Mouse (Mus musculus): Measurements from ENCODE around the gene Ppme1. TPM values are rescaled to one million over a fixed set of nuclear protein-coding genes. Genes with fewer than 3 reads are reported as not detected.
A peak's percentile ranks its signal among the peaks of the same experiment; 100 is the strongest.

The Ppme1 gene
- total RNA-seq (2022), result 10 to 100 TPM; 55.4 to 65.8 (median 61.8) TPM

- peak; percentile 99 for DNase-seq
Observed at GRCm38 (mm10) chr7:100371495-100372451, at the start of gene Ppme1, which contains the start of gene C2cd3. TSS of gene Ppme1 (minus strand) at chr7:100372307. TSS of gene C2cd3 (plus strand) at chr7:100372233.

GRCm38 (mm10) chr7:100408684-100409083, 36.6 kb upstream of the Ppme1 start:
- no peak for DNase-seq

GRCm38 (mm10) chr7:100407677-100408076, 35.6 kb upstream of the Ppme1 start:
- no peak for DNase-seq

- DNase-seq, result no peak
Observed at GRCm38 (mm10) chr7:100402715-100403114, 30.6 kb upstream of the Ppme1 start.

GRCm38 (mm10) chr7:100400899-100401539, 28.9 kb upstream of the Ppme1 start:
- DNase-seq, result no peak

GRCm38 (mm10) chr7:100399231-100399913, 27.3 kb upstream of the Ppme1 start:
- DNase-seq, result peak; percentile 24

GRCm38 (mm10) chr7:100392265-100392664, 20.2 kb upstream of the Ppme1 start:
- no peak for DNase-seq

GRCm38 (mm10) chr7:100390166-100390565, 18.1 kb upstream of the Ppme1 start:
- DNase-seq, result no peak

GRCm38 (mm10) chr7:100388174-100388573, 16.1 kb upstream of the Ppme1 start:
- no peak for DNase-seq

GRCm38 (mm10) chr7:100383207-100383606, 11.1 kb upstream of the Ppme1 start:
- no peak for DNase-seq

GRCm38 (mm10) chr7:100381161-100381560, 9.1 kb upstream of the Ppme1 start:
- DNase-seq, result no peak

GRCm38 (mm10) chr7:100378257-100378656, 6.2 kb upstream of the Ppme1 start:
- DNase-seq, result no peak

- no peak for DNase-seq
Observed at GRCm38 (mm10) chr7:100372452-100372980, 409 bp upstream of the Ppme1 start.

- DNase-seq, result no peak
Observed at GRCm38 (mm10) chr7:100364888-100365287, 7.2 kb downstream of the Ppme1 start.

GRCm38 (mm10) chr7:100363162-100363561, 8.9 kb downstream of the Ppme1 start:
- DNase-seq, result no peak

- DNase-seq, result no peak
Observed at GRCm38 (mm10) chr7:100357856-100358255, 14.3 kb downstream of the Ppme1 start.

- DNase-seq, result no peak
Observed at GRCm38 (mm10) chr7:100356768-100357167, 15.3 kb downstream of the Ppme1 start.

GRCm38 (mm10) chr7:100356324-100356723, 15.8 kb downstream of the Ppme1 start:
- no peak for DNase-seq

- no peak for DNase-seq
Observed at GRCm38 (mm10) chr7:100354984-100355383, 17.1 kb downstream of the Ppme1 start.

- DNase-seq, result no peak
Observed at GRCm38 (mm10) chr7:100335921-100336320, 36.2 kb downstream of the Ppme1 start.

GRCm38 (mm10) chr7:100331269-100331668, 40.8 kb downstream of the Ppme1 start:
- no peak for DNase-seq

GRCm38 (mm10) chr7:100328636-100329035, 43.5 kb downstream of the Ppme1 start:
- DNase-seq, result no peak

- no peak for DNase-seq
Observed at GRCm38 (mm10) chr7:100327514-100327913, 44.6 kb downstream of the Ppme1 start.
